Mouse (Mus musculus) heart, postnatal 4 days (tissue): Measurements from ENCODE around the gene Thra. TPM values are rescaled to one million over a fixed set of nuclear protein-coding genes. Genes with fewer than 3 reads are reported as not detected.

ENCODE experiments used
- DNase-seq: peaks from one replicate; pipeline ENCODE4 v3.0.0; 2021
- total RNA-seq, 2 experiments: library from RNA; stranded (reverse); gene quantifications; 2 replicates each; pipeline ENCODE4 v1.2.3; 2021

Gene Thra
- total RNA-seq, 2 experiments from 2014 or later, result 171 to 183 TPM

DNA sequence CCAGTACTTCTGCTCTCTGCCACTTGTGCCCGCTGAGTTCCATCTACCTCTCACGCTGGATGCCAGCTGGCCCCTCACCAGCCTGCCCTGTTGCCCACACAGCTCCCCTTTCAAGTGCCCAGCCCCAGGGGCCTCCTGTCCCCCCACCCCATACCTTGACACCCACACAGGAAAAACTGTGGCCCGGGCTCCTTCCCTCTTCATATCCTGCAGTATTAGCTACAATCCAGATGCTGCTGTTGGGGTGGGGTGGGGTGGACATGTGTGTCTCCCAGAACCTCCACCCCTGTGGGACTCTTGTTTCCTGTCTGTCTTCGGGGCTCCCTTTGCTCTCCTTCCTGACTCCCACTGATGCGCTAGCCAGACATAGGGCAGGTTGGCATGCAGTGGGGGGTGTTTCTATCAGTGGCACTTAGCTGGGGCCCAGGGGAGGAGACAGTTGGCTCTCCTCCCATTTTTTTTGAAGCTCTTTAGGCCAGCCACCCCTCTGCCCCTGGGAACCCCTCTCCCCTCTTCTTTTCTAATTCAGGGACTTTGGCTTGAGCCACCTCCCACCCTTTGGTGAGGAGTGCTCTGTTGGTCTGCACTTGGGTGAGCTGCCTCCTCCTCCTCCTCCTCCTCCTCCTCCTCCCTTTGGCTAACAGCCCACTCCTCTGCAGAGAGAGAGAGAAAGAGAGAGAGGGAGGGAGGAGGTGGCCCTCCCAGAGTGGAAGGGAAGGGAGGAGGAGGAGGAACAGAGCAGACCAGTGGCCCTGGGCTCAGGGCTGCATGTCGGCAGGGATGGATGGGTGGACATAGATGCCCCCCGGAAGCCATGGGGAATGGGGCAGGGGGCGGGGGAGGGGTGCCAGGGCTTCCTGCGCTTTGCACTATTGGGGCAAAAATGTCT, 25.2 kb downstream of the Thra start:
- peak; percentile 59 for DNase-seq

GRCm38 (mm10) chr11:98766346-98766745, 25.9 kb downstream of the Thra start:
- DNase-seq, result no peak

DNA sequence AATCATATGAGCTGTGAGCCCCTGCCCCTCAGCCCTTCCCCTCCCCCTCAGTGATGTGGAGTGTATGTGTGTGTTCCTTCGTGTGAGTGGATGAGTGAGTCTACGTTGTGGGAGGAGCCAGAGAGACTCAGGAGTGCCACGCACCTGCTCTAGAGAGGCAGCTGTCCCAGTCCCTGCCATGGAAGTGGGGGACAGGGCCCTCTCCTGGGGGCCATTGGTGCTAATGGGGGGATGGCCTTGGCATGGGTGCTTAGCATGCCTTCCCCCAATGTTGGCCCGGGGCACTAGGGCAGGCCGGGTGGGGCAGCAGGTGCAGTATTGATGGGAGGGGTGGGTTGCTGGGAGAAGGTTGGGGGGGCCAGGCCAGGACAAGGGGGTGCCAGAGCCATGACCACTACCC, 26.4 kb downstream of the Thra start:
- no peak for DNase-seq

DNA sequence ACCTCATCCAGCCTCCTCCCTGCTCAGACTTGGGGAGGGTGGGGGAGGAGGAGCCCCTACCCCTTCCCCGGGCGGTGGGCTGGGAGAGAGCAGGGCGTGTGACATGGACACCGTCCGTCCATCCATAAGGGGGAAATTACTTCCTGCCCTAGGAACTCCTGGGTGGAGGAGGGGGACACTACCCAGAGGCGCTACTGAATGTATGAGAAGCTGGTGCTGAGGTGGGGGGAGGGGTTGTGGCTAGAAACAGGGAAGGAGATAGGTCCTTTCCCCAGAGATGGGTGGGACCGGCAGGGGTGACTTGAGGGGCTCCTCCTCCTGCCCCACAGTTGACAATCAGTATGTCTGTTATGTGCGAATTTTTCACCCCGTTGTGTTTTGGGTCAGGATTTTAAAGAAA, 26.8 kb downstream of the Thra start:
- DNase-seq, result no peak

- no peak for DNase-seq
These were observed 27.3 kb downstream of the Thra start for GRCm38 (mm10) chr11:98767713-98768112.

- no peak for DNase-seq
These were observed 27.9 kb downstream of the Thra start for GRCm38 (mm10) chr11:98768127-98769006.

DNA sequence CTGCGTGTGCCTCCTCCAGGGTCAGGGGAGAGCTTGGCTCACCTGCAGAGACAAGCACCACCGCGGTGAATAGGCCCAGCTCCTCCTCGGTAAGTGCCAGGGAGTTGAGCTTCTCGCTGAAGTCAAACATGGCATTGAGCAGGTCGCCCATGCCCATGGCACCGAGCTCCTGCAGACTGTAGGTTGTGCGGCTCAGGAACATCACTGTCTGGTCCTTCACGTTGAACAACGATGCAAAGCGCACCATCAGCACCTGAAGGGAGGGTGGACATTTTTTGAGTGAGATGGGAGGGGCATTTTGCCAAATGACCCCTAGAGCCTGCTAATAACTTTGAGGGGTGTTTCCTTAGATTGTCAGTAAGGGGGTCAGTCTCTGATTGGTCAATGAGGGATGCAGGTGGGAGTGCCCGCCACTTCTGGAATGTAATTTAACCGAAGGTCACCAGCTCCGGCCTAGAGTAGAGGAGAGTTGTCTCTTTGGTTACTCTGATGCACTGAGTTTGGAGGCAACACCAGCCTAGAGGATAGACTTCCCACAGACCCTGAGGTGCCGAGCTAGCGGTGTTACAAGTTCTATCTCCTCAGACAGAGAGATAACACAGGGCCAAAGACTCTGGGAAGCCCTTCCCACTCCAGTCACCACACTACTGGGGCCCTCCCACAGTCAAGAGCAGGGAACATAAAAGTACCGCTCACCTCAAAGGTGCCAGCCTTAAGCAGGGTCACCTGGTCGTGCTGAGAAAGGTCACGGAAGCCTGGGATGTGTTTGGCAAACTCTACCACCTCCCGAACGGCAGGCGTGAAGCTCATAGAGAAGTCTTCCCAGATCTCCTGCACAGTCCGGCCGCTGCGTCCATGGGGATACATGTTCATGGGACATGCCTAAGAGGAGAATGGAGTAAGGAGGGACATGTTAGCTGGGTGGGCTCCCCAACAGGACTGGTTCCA, 28.8 kb downstream of the Thra start:
- DNase-seq, result no peak

GRCm38 (mm10) chr11:98770096-98770975, 29.9 kb downstream of the Thra start:
- no peak for DNase-seq

- no peak for DNase-seq
These were observed 30.7 kb downstream of the Thra start for GRCm38 (mm10) chr11:98771131-98771530.

DNA sequence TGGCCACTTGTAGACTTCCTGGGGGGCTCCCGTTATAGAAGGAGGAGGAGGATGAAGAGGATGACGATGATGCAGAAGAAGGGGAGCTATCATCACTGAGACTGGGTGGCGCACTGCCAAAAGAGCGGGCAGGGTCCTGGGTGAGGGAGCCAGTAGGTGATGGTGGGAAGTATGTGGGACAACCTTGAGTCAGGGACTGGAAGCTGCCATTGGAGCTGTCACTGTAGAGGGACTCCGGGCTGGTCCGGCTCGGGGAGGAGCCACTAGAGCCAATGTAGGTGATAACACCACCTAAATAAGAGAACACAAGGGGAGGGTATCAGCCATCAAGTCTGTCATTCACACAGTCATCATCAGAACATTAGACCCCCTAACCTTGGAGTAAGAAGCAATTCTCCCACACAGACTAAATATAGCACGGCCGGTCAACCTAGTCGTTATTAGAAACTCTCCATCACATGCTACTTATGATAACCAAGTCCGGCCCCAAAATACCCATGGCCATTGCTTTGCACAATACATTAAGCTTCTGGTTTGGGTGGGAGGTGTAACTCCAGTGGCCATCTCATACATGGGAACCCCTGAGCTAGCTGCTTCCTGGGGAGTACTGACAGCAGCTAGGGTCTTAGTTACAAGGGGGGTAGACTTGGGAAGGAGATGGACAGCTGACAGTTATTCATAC, 31.5 kb downstream of the Thra start:
- DNase-seq, result peak; percentile 66

DNA sequence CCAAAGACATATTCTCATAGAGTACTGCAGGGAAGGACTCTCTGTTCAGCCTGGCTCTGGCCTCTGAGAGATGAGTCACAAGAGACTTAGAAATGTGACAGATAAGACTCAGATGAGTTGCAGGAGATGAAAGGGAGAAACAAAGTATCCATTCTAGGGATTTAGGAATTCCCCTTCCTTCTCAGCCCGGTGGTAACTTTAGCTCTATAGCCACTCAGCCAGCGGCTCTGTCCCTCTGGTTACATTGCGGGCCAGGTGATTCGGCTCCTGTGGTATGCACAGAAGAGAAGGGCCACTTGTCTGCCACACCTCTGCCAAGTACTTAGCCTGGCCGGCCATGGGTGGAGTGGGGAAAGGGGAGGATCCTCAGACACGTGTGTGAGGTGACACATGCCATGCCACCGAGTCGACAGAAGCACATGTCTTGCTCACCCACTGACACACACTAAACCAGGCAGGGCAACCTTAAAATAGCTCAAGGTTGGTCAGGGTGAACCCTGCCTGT, 32.3 kb downstream of the Thra start:
- peak; percentile 82 for DNase-seq

DNA sequence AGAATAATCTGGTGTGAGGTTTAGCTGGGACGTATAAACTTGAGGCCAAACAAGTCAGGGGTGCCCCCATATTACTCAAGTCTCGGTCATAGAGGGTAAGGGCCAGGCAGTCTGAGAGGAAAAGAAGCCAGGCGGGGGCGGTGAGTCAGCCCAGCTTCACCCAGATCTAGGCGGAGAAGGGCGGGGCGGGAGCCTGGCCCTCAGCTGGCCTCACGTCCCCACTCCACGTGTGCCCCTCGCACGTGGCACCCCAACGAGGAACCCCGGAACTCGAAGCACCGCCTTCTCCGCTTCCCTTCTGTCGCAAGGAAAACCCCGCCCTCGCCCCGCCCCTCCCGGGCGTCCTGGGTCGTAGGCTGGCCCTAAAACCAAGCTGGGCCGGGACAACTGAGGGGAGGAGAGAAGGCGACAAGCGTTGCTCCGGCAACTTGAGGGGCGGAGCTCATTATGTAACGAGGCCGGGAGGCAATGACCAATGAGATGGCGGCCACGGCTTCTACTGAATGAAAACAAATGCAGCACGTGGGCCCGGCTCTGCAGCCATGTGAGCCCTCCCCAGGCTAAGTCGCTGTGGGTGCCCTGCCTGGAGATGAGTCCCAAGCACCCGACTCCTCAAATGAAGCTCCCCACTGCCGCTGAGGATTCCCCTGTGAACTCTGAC, 33.3 kb downstream of the Thra start:
- DNase-seq, result peak; percentile 99

DNA sequence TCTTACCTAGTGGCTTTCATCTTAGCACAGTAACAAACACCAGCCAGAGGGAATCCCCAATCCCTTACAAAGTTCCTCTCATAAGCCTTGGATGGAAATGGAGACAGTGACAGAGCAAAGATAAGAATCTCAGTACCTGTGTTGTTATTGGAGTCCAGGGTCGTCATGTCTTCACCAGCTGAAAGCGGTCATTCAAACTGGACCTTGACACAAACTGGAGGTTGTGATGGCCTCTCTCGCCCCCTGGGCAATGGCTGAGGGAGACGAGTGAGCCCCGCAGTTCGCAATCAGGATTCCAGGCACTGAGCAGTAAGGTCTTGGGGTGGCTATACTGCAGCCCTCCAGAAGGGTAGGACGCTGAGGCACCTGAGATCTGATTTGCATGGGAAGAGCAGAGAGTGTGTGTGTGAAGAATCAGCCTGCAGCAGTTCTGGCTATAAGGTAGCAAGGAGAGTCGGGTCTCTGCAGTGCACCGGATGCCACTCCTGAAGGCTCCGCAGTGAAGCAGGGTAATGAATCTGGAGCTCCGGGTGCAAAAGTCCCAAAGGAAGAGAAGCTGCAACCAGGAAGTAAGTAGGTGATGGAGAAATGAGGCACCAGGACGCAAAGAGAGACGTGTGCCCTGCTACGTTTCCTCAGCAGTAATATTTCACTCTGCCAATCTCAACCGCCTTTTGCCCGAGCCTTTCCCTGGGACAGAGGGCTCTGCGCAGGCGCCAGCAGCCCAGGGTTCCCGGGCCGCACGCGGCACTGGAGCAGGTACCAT, 34.3 kb downstream of the Thra start, which contains the start of gene Nr1d1:
Gene Nr1d1, minus strand, starts transcription at position 752 of the 766 bp plus-strand sequence.
- no peak for DNase-seq

DNA sequence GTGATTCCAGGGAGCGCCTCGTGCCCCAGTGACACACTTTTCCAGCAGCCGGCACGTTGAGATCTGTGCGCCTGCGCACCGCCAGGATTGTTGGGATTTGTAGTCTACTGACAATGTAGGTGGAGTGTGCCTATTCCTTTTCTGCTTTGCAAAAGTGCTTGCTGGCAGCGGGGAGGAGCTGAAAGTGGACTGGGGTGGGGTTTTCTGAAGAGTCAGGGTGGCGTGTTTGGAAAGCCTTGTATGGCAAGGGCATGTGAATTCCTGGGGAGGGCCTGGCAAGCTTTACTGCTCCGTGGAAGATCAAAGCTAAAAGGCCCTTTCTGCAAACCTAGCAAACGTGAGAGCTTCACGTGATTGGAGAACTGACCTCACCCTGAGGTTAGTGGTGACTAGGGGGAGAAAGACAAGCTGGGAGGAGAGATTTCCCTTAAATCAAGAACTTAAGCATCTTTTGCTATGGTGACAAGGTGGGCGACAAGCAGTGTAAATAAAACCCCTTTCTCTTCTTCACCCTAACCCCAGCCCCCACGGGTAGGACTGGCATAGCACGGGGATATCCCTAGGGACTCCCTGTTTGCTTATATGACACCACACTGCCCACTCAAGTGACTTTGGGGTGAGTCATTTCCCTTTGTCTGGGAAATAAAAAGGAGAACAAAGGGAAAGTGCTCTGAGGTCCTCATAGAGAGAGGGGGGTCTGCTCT, 35.1 kb downstream of the Thra start:
- peak; percentile 99 for DNase-seq

GRCm38 (mm10) chr11:98776052-98776764, 35.8 kb downstream of the Thra start:
- no peak for DNase-seq

DNA sequence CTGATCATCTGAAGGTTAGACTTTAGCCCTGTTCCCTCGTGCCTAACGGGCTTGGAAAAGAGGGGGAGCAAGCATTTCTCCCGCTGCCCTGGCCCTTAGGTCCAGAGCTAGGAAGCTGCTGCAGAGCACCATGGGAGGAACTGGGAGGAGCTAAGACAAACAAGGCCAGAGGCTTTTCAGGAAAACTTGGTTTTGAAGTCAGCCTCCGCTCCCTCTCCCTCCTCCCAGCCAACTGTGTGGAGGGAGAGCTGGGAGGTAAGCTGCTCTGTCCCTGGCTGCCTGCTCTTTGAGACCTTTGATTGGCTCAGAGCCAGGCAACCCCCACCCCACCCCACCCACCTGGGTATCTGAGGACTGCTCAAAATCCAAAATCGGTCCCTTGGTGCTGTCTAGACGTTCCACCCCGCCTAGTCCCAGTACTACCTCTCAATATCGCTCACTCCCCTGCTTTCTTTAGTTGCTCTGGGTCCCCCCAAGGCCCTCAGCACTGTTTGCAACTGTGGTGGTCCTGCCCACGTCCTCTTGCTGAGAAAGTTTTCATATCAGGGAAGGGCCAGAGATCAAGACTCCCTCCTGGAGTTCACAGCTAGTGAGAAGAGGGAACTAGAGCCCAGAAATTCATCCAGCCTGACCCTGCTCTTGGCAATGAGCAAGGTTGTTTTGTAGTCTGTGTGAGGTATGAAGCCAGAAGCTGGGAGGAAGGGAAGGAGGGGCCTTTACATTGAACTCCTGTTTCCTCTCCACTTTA, 36.6 kb downstream of the Thra start:
- DNase-seq, result peak; percentile 68

- no peak for DNase-seq
These were observed 37.5 kb downstream of the Thra start for GRCm38 (mm10) chr11:98777888-98778287.
